Mouse (Mus musculus): ENCODE data around the gene Gm3685. TPM values are rescaled to one million over a fixed set of nuclear protein-coding genes. Genes with fewer than 3 reads are reported as not detected.
"Not testable (repeated sequence)": the region's sequence is repeated elsewhere in the genome, so short reads cannot be mapped to it uniquely, and the experiment has no call there.

The Gm3685 gene
- total RNA-seq (2021), result not detected
- long read RNA-seq, experiment 1, result 0 reads
- long read RNA-seq, experiment 2, result 0 reads

DNA sequence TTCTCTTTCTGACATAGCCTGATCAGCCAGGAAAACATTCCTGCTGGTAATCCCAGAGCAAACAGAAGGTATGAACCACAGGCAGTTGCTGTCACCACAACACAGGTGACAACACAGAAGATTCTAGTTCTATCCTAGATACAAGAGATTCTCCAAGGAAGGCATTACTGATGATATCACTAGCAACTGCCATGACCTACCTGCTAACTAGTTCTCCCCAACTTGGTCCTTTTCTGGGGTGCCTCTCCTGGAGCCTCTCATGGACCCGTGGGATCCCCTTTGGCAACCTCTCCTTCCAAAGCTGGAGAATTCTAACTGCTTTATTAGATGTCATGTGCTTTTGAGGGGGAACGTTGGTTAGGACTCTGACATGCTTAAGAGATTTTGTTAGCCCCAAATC is at the start of gene Gm3685:
Gm3685 (minus strand) TSS at position 101 of the 400 bp plus-strand sequence.
- DNase-seq (ENCODE audit: low spot score in 2 of 2), result not testable (repeated sequence)

DNA sequence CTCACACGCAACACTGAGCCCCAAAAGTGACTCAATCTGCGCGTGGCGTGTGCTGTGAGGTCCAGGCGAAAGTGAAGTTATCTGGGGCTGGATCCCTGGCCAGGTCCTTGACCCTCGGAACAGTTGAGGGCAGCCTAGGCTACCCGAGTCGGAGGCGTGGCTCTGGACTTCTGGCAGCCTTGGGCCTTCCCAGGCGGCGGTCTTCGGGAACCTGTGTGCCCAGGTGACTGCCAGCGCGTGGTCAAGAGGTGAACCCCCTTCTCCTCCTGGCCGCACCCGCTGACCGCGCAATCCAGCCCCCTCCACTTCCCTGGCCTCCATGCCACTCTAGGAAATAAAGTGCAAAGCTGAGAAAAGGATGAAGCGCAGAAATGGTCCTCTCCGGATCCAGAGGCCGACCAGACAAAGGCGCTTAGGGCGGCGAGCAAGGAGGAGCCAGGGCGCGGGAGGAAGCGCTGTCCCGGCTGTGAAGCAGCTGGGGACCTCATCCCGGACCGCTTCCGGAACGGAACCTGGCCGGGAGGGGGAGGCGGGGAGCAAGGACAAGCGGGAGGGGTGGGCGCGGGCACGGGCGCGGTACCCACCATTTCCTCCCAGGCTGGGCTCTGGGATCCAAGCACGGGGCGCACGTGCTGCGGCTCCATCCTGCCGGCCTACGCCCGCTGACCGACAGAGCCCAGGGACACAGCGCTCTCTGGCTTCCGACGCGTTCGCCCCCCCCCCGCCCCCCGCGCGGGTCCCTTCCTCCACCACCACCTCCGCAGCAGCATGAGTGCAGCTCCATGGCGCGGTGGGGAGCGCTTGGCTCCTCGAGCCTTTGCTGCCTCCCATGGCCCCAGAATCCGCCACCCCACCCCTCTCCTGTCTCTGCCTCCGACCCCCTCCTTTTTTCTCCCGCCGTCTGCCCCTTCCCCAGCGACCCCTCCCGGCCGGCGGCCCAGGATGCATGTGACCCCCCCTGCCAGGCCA is 17.7 kb downstream of the Gm3685 start, which contains the start of gene Gm10406:
Gm10406 (minus strand) TSS at position 669 of the 969 bp plus-strand sequence.
- peak; percentile 7 to 22 for DNase-seq (ENCODE audit: low spot score in 2 of 2)

DNA sequence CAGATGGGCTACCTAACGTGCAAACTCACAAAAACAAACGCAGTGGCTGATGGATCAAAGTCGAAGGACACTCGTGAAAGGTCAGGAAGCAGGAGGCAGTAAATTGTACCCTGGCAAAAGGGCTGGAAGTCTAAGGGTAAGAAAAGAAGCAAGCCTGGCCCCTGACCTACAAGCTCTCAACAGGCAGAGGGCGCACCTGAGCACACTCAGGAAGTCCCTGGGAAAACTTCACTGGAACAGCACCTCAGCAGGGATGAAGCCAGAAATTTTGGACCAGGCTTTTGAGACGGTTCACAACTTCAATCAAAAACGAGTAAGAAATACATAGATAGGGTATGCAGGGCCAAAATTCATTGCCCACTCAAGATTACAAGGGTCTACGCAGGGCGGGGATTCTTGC is 18.5 kb downstream of the Gm3685 start:
- not testable (repeated sequence) for DNase-seq (ENCODE audit: low spot score in 2 of 2)

Other genes with a start within 250 kb of the Gm3685 start
- not detected for gene Gm3642, start 204.7 kb downstream of the Gm3685 start, total RNA-seq (2021)
- gene Gm3667, start 155.0 kb downstream of the Gm3685 start, total RNA-seq (2021), result not detected
- gene Gm6356, start 71.2 kb downstream of the Gm3685 start, total RNA-seq (2021), result not detected
- gene Gm10406, start 17.5 kb downstream of the Gm3685 start, total RNA-seq (2021), result under 1 TPM in 1 of 2 experiments, not detected in 1; 0.19 TPM
- gene Gm3696, start 55.7 kb upstream of the Gm3685 start, total RNA-seq (2021), result under 1 TPM in 1 of 2 experiments, not detected in 1; 0.19 TPM
- gene Gm6676, start 80.4 kb upstream of the Gm3685 start, total RNA-seq (2021), result not detected
- gene Gm3512, start 129.6 kb upstream of the Gm3685 start, total RNA-seq (2021), result under 1 TPM; 0.20 to 0.22 TPM
- gene Gm16434, start 149.6 kb upstream of the Gm3685 start, total RNA-seq (2021), result not detected
- not detected for gene Gm3727, start 219.7 kb upstream of the Gm3685 start, total RNA-seq (2021)